Mouse (Mus musculus): Measurements from ENCODE around the gene D430041D05Rik. TPM values are rescaled to one million over a fixed set of nuclear protein-coding genes. Genes with fewer than 3 reads are reported as not detected.

D430041D05Rik gene
- 10 to 100 TPM; 94.4 to 99.5 TPM for total RNA-seq (2021)

- intact Hi-C loops (cut with DNase I): no loop called here
- DNase-seq (ENCODE audit: extremely low spot score in 1 of 2, low spot score in 2 of 2): no peak
These were observed at the start of gene D430041D05Rik for GRCm38 (mm10) chr2:104410963-104411545. TSS of gene D430041D05Rik (minus strand) at chr2:104411013.

GRCm38 (mm10) chr2:104460021-104460420 is 49.2 kb upstream of the D430041D05Rik start:
- no peak for DNase-seq (ENCODE audit: extremely low spot score in 1 of 2, low spot score in 2 of 2)
- intact Hi-C loops (cut with DNase I): no loop called here

- intact Hi-C loops (cut with DNase I): no loop called here
- DNase-seq (ENCODE audit: extremely low spot score in 1 of 2, low spot score in 2 of 2): no peak
These were observed 47.9 kb upstream of the D430041D05Rik start for GRCm38 (mm10) chr2:104458569-104459332.

GRCm38 (mm10) chr2:104457106-104457505 is 46.3 kb upstream of the D430041D05Rik start:
- intact Hi-C loops (cut with DNase I): no loop called here
- DNase-seq (ENCODE audit: extremely low spot score in 1 of 2, low spot score in 2 of 2): no peak

GRCm38 (mm10) chr2:104450685-104451084 is 39.9 kb upstream of the D430041D05Rik start:
- DNase-seq (ENCODE audit: extremely low spot score in 1 of 2, low spot score in 2 of 2): no peak
- intact Hi-C loops (cut with DNase I): no loop called here

GRCm38 (mm10) chr2:104449191-104449590 is 38.4 kb upstream of the D430041D05Rik start:
- intact Hi-C loops (cut with DNase I): no loop called here
- DNase-seq (ENCODE audit: extremely low spot score in 1 of 2, low spot score in 2 of 2): no peak

- no peak for DNase-seq (ENCODE audit: extremely low spot score in 1 of 2, low spot score in 2 of 2)
- intact Hi-C loops (cut with DNase I): no loop called here
These were observed 37.4 kb upstream of the D430041D05Rik start for GRCm38 (mm10) chr2:104448201-104448600.

- intact Hi-C loops (cut with DNase I): no loop called here
- DNase-seq (ENCODE audit: extremely low spot score in 1 of 2, low spot score in 2 of 2): no peak
These were observed 35.2 kb upstream of the D430041D05Rik start for GRCm38 (mm10) chr2:104446016-104446415.

GRCm38 (mm10) chr2:104444776-104445175 is 34.0 kb upstream of the D430041D05Rik start:
- peak; percentile 41 to 67 for DNase-seq (ENCODE audit: extremely low spot score in 1 of 2, low spot score in 2 of 2)
- intact Hi-C loops (cut with DNase I): loop anchor here (5.0 kb wide), 2 partner anchors 48 to 143 kb away; partner anchors contain the start of gene Hipk3

- no peak for DNase-seq (ENCODE audit: extremely low spot score in 1 of 2, low spot score in 2 of 2)
- intact Hi-C loops (cut with DNase I): loop anchor here (5.0 kb wide), 2 partner anchors 50 to 145 kb away; partner anchors contain the start of gene Hipk3
These were observed 31.5 kb upstream of the D430041D05Rik start for GRCm38 (mm10) chr2:104442341-104442740.

- intact Hi-C loops (cut with DNase I): loop anchor here (5.0 to 10.0 kb wide), 2 partner anchors 381 to 649 kb away; no protein-coding TSS in a partner anchor
- no peak for DNase-seq (ENCODE audit: extremely low spot score in 1 of 2, low spot score in 2 of 2)
These were observed 25.4 kb upstream of the D430041D05Rik start for GRCm38 (mm10) chr2:104436226-104436625.

- no peak for DNase-seq (ENCODE audit: extremely low spot score in 1 of 2, low spot score in 2 of 2)
- intact Hi-C loops (cut with DNase I): loop anchor here (10.0 kb wide), 1 partner anchor 376 kb away; no protein-coding TSS in a partner anchor
These were observed 20.3 kb upstream of the D430041D05Rik start for GRCm38 (mm10) chr2:104431067-104431466.

- DNase-seq (ENCODE audit: extremely low spot score in 1 of 2, low spot score in 2 of 2): no peak
- intact Hi-C loops (cut with DNase I): loop anchor here (10.0 kb wide), 1 partner anchor 376 kb away; no protein-coding TSS in a partner anchor
These were observed 19.8 kb upstream of the D430041D05Rik start for GRCm38 (mm10) chr2:104430566-104430965.

GRCm38 (mm10) chr2:104426112-104426511 is 15.3 kb upstream of the D430041D05Rik start:
- intact Hi-C loops (cut with DNase I): loop anchor here (10.0 kb wide), 1 partner anchor 391 kb away; no protein-coding TSS in a partner anchor
- no peak for DNase-seq (ENCODE audit: extremely low spot score in 1 of 2, low spot score in 2 of 2)

GRCm38 (mm10) chr2:104422230-104422629 is 11.4 kb upstream of the D430041D05Rik start:
- intact Hi-C loops (cut with DNase I): loop anchor here (2.0 to 10.0 kb wide), 3 partner anchors 90 to 387 kb away; no protein-coding TSS in a partner anchor
- no peak for DNase-seq (ENCODE audit: extremely low spot score in 1 of 2, low spot score in 2 of 2)

GRCm38 (mm10) chr2:104420805-104421204 is 10.0 kb upstream of the D430041D05Rik start:
- intact Hi-C loops (cut with DNase I): loop anchor here (5.0 to 10.0 kb wide), 2 partner anchors 89 to 386 kb away; no protein-coding TSS in a partner anchor
- DNase-seq (ENCODE audit: extremely low spot score in 1 of 2, low spot score in 2 of 2): no peak

- intact Hi-C loops (cut with DNase I): loop anchor here (5.0 to 10.0 kb wide), 2 partner anchors 88 to 385 kb away; no protein-coding TSS in a partner anchor
These were observed 9.2 kb upstream of the D430041D05Rik start for GRCm38 (mm10) chr2:104419999-104420398.

GRCm38 (mm10) chr2:104419411-104419810 is 8.6 kb upstream of the D430041D05Rik start:
- intact Hi-C loops (cut with DNase I): no loop called here
- no peak for DNase-seq (ENCODE audit: extremely low spot score in 1 of 2, low spot score in 2 of 2)

More at GRCm38 (mm10) chr2:104419999-104420398, 9.2 kb upstream of the D430041D05Rik start:
- DNase-seq (ENCODE audit: extremely low spot score in 1 of 2, low spot score in 2 of 2): no peak

- intact Hi-C loops (cut with DNase I): no loop called here
- no peak for DNase-seq (ENCODE audit: extremely low spot score in 1 of 2, low spot score in 2 of 2)
These were observed 2.2 kb upstream of the D430041D05Rik start for GRCm38 (mm10) chr2:104413011-104413410.

Data from left cerebral cortex, postnatal 10 days (tissue).